Mouse (Mus musculus): ENCODE results near the gene Srebf1. TPM values are rescaled to one million over a fixed set of nuclear protein-coding genes. Genes with fewer than 3 reads are reported as not detected.

Gene Srebf1
- polyA plus RNA-seq, 1 experiment, result 54.1 TPM

GRCm38 (mm10) chr11:60188275-60188853, 34.0 kb downstream of the Srebf1 start:
- peaks cover 4% of the 10 kb centered on the region; the same call in 1 of the 2 replicates for H3K4me1 ChIP-seq (ENCODE audit: control insufficient read depth, insufficient read depth, low read length)
- no peak overlapping the region for H3K4me3 ChIP-seq (ENCODE audit: insufficient read depth, low read length)
- TF ChIP-seq CTCF (IDR thresholded peaks at IDR 0.05; ENCODE audit: borderline replicate concordance, insufficient read depth, low read length), result no peak
- no peak for TF ChIP-seq POLR2A (IDR thresholded peaks at IDR 0.05; ENCODE audit: low read depth, low read length)
- H3K27ac ChIP-seq (ENCODE audit: insufficient read depth, low read length), result no peak overlapping the region

- TF ChIP-seq CTCF (IDR thresholded peaks at IDR 0.05; ENCODE audit: borderline replicate concordance, insufficient read depth, low read length) (no peak), POLR2A (IDR thresholded peaks at IDR 0.05; ENCODE audit: low read depth, low read length) (no peak)
- H3K27ac ChIP-seq (ENCODE audit: insufficient read depth, low read length), result no peak overlapping the region
- H3K4me3 ChIP-seq (ENCODE audit: insufficient read depth, low read length), result no peak overlapping the region
- peaks cover 11% of the 10 kb centered on the region for H3K4me1 ChIP-seq (ENCODE audit: control insufficient read depth, insufficient read depth, low read length)
These were observed 35.3 kb downstream of the Srebf1 start for GRCm38 (mm10) chr11:60187070-60187469.

- TF ChIP-seq CTCF (IDR thresholded peaks at IDR 0.05; ENCODE audit: borderline replicate concordance, insufficient read depth, low read length), result no peak
- no peak for TF ChIP-seq POLR2A (IDR thresholded peaks at IDR 0.05; ENCODE audit: low read depth, low read length)
- peaks cover 12% of the 10 kb centered on the region for H3K4me1 ChIP-seq (ENCODE audit: control insufficient read depth, insufficient read depth, low read length)
- H3K4me3 ChIP-seq (ENCODE audit: insufficient read depth, low read length), result no peak overlapping the region
- no peak overlapping the region for H3K27ac ChIP-seq (ENCODE audit: insufficient read depth, low read length)
These were observed 36.8 kb downstream of the Srebf1 start for GRCm38 (mm10) chr11:60185396-60186231.

GRCm38 (mm10) chr11:60184346-60185325, 37.7 kb downstream of the Srebf1 start:
- Histone ChIP-seq H3K4me1 (ENCODE audit: control insufficient read depth, insufficient read depth, low read length) (peaks cover 14% of the 10 kb centered on the region), H3K4me3 (ENCODE audit: insufficient read depth, low read length) (no peak overlapping the region), H3K27ac (ENCODE audit: insufficient read depth, low read length) (no peak overlapping the region)
- no peak for TF ChIP-seq CTCF (IDR thresholded peaks at IDR 0.05; ENCODE audit: borderline replicate concordance, insufficient read depth, low read length)
- no peak for TF ChIP-seq POLR2A (IDR thresholded peaks at IDR 0.05; ENCODE audit: low read depth, low read length)

- Histone ChIP-seq H3K27ac (ENCODE audit: insufficient read depth, low read length) (no peak overlapping the region), H3K4me1 (ENCODE audit: control insufficient read depth, insufficient read depth, low read length) (peaks cover 29% of the 10 kb centered on the region), H3K4me3 (ENCODE audit: insufficient read depth, low read length) (no peak overlapping the region)
- no peak for TF ChIP-seq CTCF (IDR thresholded peaks at IDR 0.05; ENCODE audit: borderline replicate concordance, insufficient read depth, low read length)
- no peak for TF ChIP-seq POLR2A (IDR thresholded peaks at IDR 0.05; ENCODE audit: low read depth, low read length)
These were observed 39.6 kb downstream of the Srebf1 start for GRCm38 (mm10) chr11:60182741-60183140.

DNA sequence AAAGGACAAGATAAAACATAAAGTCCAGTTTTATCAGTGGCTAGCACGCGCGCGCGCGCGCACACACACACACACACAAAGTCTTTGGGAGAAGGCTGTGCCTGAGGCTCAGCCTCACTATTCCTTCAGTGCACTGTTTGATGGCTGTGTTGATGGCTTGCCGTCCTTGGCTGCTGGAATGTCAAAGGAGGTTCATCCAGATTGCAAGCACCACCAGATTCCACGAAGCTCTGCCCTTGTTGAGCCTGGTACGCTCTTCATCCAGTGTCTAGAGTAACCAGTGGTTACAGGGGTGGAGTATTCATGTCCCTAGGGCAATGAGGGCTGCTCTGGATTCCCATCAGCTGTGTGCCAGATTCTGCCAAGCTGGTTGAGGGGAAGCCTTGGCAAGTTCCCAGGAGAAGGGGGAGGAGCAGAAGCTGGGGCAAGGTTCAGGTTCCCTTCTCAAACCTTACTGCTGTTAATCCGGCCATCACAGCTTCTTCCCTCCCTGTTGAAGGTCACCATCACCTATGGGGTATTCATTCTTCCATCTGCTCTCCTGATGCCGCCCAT, 40.2 kb downstream of the Srebf1 start:
- Histone ChIP-seq H3K4me3 (ENCODE audit: insufficient read depth, low read length) (no peak overlapping the region), H3K27ac (ENCODE audit: insufficient read depth, low read length) (no peak overlapping the region), H3K4me1 (ENCODE audit: control insufficient read depth, insufficient read depth, low read length) (peaks cover 33% of the 10 kb centered on the region)
- TF ChIP-seq CTCF (IDR thresholded peaks at IDR 0.05; ENCODE audit: borderline replicate concordance, insufficient read depth, low read length), result no peak
- no peak for TF ChIP-seq POLR2A (IDR thresholded peaks at IDR 0.05; ENCODE audit: low read depth, low read length)

DNA sequence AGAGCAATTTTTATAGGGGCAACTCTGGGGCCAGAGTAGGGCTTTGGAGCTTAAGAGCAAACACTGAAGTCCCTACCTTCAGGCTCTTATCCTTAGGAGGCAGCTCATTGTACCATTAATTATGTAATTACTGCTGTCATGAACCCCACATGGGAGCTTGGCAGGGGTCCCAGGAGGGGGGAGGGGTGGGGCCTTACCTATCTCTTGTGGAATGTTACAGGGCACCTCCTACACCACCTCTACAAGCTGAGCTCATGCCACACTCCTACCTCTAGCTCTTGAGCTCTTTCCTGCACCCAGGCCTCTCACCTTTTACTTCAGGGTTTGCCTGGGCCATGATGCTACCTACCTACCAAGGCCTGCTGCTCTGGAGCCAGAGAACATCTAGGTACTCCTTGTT, 43.9 kb downstream of the Srebf1 start:
- no peak overlapping the region for H3K27ac ChIP-seq (ENCODE audit: insufficient read depth, low read length)
- H3K4me3 ChIP-seq (ENCODE audit: insufficient read depth, low read length), result no peak overlapping the region
- H3K4me1 ChIP-seq (ENCODE audit: control insufficient read depth, insufficient read depth, low read length), result peaks cover 31% of the 10 kb centered on the region
- no peak for TF ChIP-seq POLR2A (IDR thresholded peaks at IDR 0.05; ENCODE audit: low read depth, low read length)
- TF ChIP-seq CTCF (IDR thresholded peaks at IDR 0.05; ENCODE audit: borderline replicate concordance, insufficient read depth, low read length), result no peak

GRCm38 (mm10) chr11:60178005-60178404, 44.4 kb downstream of the Srebf1 start:
- TF ChIP-seq POLR2A (IDR thresholded peaks at IDR 0.05; ENCODE audit: low read depth, low read length), result no peak
- no peak for TF ChIP-seq CTCF (IDR thresholded peaks at IDR 0.05; ENCODE audit: borderline replicate concordance, insufficient read depth, low read length)
- peaks cover 31% of the 10 kb centered on the region for H3K4me1 ChIP-seq (ENCODE audit: control insufficient read depth, insufficient read depth, low read length)
- no peak overlapping the region for H3K27ac ChIP-seq (ENCODE audit: insufficient read depth, low read length)
- H3K4me3 ChIP-seq (ENCODE audit: insufficient read depth, low read length), result no peak overlapping the region

- TF ChIP-seq POLR2A (IDR thresholded peaks at IDR 0.05; ENCODE audit: low read depth, low read length) (no peak), CTCF (IDR thresholded peaks at IDR 0.05; ENCODE audit: borderline replicate concordance, insufficient read depth, low read length) (no peak)
- Histone ChIP-seq H3K4me3 (ENCODE audit: insufficient read depth, low read length) (peak overlapping the region; percentile 52), H3K27ac (ENCODE audit: insufficient read depth, low read length) (peak overlapping the region; percentile 61), H3K4me1 (ENCODE audit: control insufficient read depth, insufficient read depth, low read length) (peaks cover 26% of the 10 kb centered on the region)
These were observed 45.3 kb downstream of the Srebf1 start for GRCm38 (mm10) chr11:60176975-60177657.
